Mouse (Mus musculus) CH12.LX (cell line): Measurements from ENCODE around the gene Zfp276. TPM values are rescaled to one million over a fixed set of nuclear protein-coding genes. Genes with fewer than 3 reads are reported as not detected.

Source experiments
- DNase-seq: peaks from one replicate; pipeline ENCODE4 v3.0.0-alpha.2; 2013; ENCODE audit errors: extremely low read depth
- H3K27ac ChIP-seq: 2 replicates; pipeline ENCODE4 v1.5.1; 2012; ENCODE audit warnings: low read depth, mild to moderate bottlenecking, control low read depth, moderate library complexity; ENCODE audit not compliant: insufficient read depth
- H3K27me3 ChIP-seq: replicated peaks from 2 replicates; pipeline ENCODE3; 2012; ENCODE audit warnings: inconsistent platforms
- H3K36me3 ChIP-seq, 2 experiments: replicated peaks in 1 of 2; 2 replicates each; pipeline versions ENCODE3 to v1.6.1; 2012; ENCODE audit warnings: inconsistent platforms in 1 of 2, low read length in 1 of 2, mild to moderate bottlenecking in 1 of 2, mixed read lengths in 1 of 2, moderate library complexity in 1 of 2; ENCODE audit not compliant: control insufficient read depth in 1 of 2, insufficient read depth in 1 of 2
- H3K4me1 ChIP-seq, 2 experiments: 2 replicates each; pipeline ENCODE4 v1.6.1; 2012; ENCODE audit warnings: inconsistent platforms in 1 of 2, moderate library complexity in 1 of 2; ENCODE audit not compliant: insufficient read depth in 2 of 2, control insufficient read depth in 1 of 2
- H3K4me2 ChIP-seq: 2 replicates; pipeline ENCODE4 v1.6.1; 2012; ENCODE audit warnings: low read depth, mild to moderate bottlenecking, control low read depth; ENCODE audit not compliant: poor library complexity, insufficient read depth, severe bottlenecking
- H3K4me3 ChIP-seq, 3 experiments: fragments of 150-350 bp in 1 of 3; sonication (generic) in 1 of 3; replicated peaks in 1 of 3; 2 replicates each; pipeline versions ENCODE3 to v1.5.1; 2011 to 2012; ENCODE audit warnings: low read depth in 2 of 3, low read length in 2 of 3, mild to moderate bottlenecking in 2 of 3, moderate library complexity in 2 of 3, control low read depth in 1 of 3, improper control_type of control experiment in 1 of 3, inconsistent platforms in 1 of 3, mixed read lengths in 1 of 3; ENCODE audit not compliant: poor library complexity in 1 of 3
- H3K79me2 ChIP-seq: replicated peaks from 2 replicates; pipeline ENCODE4 v1.6.1; 2012; ENCODE audit warnings: mild to moderate bottlenecking, moderate library complexity; ENCODE audit not compliant: control insufficient read depth, poor library complexity, insufficient read depth, severe bottlenecking; ENCODE audit errors: extremely low read depth
- H3K9ac ChIP-seq: 2 replicates; pipeline ENCODE4 v1.6.1; 2012; ENCODE audit warnings: low read depth, mild to moderate bottlenecking, control low read depth, moderate library complexity; ENCODE audit not compliant: insufficient read depth
- H3K9me3 ChIP-seq: replicated peaks from 2 replicates; pipeline ENCODE3; 2012; ENCODE audit warnings: low read length, inconsistent platforms, mixed read lengths
- BHLHE40 ChIP-seq: IDR thresholded peaks from 2 replicates; pipeline ENCODE4 v1.6.1; 2011; ENCODE audit warnings: mild to moderate bottlenecking, low read depth, low read length, improper control_type of control experiment
- CHD1 ChIP-seq: IDR thresholded peaks from 2 replicates; pipeline ENCODE4 v1.6.1; 2012; ENCODE audit warnings: low read depth, low read length, improper control_type of control experiment, inconsistent platforms
- CHD2 ChIP-seq: IDR thresholded peaks from 2 replicates; pipeline ENCODE4 v1.6.1; 2011; ENCODE audit warnings: low read length, improper control_type of control experiment
- CTCF ChIP-seq, 2 experiments: IDR thresholded peaks in 1 of 2; conservative IDR thresholded peaks in 1 of 2; 2 replicates each; pipeline ENCODE4 v1.5.1; 2011 to 2012; ENCODE audit warnings: low read depth in 2 of 2, low read length in 2 of 2, improper control_type of control experiment in 1 of 2, inconsistent platforms in 1 of 2, mild to moderate bottlenecking in 1 of 2, moderate library complexity in 1 of 2
- E2F4 ChIP-seq: IDR thresholded peaks from 2 replicates; pipeline ENCODE4 v1.6.1; 2011; ENCODE audit warnings: low read depth, low read length, improper control_type of control experiment; ENCODE audit not compliant: insufficient replicate concordance
- ELF1 ChIP-seq: IDR thresholded peaks from 2 replicates; pipeline ENCODE4 v1.6.1; 2014; ENCODE audit warnings: low read depth, mild to moderate bottlenecking, inconsistent platforms, low read length, improper control_type of control experiment
- EP300 ChIP-seq: IDR thresholded peaks from 2 replicates; pipeline ENCODE4 v1.6.1; 2011; ENCODE audit warnings: low read length, improper control_type of control experiment
- JUN ChIP-seq: IDR thresholded peaks from 2 replicates; pipeline ENCODE4 v1.6.1; 2011; ENCODE audit warnings: low read depth, mild to moderate bottlenecking, low read length, improper control_type of control experiment, moderate library complexity; ENCODE audit not compliant: insufficient read depth
- JUND ChIP-seq: conservative IDR thresholded peaks from 2 replicates; pipeline ENCODE4 v1.6.1; 2011; ENCODE audit warnings: low read depth, low read length, improper control_type of control experiment
- KAT2A ChIP-seq: IDR thresholded peaks from 2 replicates; pipeline ENCODE4 v1.6.1; 2012; ENCODE audit warnings: low read length, improper control_type of control experiment, inconsistent platforms; ENCODE audit not compliant: insufficient replicate concordance
- MAFK ChIP-seq: IDR thresholded peaks from 2 replicates; pipeline ENCODE4 v1.6.1; 2011; ENCODE audit warnings: low read length, improper control_type of control experiment; ENCODE audit not compliant: insufficient replicate concordance
- MAX ChIP-seq: IDR thresholded peaks from 2 replicates; pipeline ENCODE4 v1.6.1; 2011; ENCODE audit warnings: low read length, improper control_type of control experiment
- NRF1 ChIP-seq: IDR thresholded peaks from 2 replicates; pipeline ENCODE4 v1.6.1; 2014; ENCODE audit warnings: low read depth, mild to moderate bottlenecking, inconsistent platforms, low read length, improper control_type of control experiment, moderate library complexity
- POLR2A ChIP-seq: IDR thresholded peaks from 2 replicates; pipeline ENCODE4 v1.6.1; 2011; ENCODE audit warnings: low read depth, mild to moderate bottlenecking, improper control_type of control experiment, low read length
- RCOR1 ChIP-seq: conservative IDR thresholded peaks from 2 replicates; pipeline ENCODE4 v1.6.1; 2012; ENCODE audit warnings: low read depth, mild to moderate bottlenecking, inconsistent platforms, low read length, improper control_type of control experiment
- SIN3A ChIP-seq: IDR thresholded peaks from 2 replicates; pipeline ENCODE4 v1.6.1; 2012; ENCODE audit warnings: low read length, improper control_type of control experiment, inconsistent platforms
- SMC3 ChIP-seq: IDR thresholded peaks from 2 replicates; pipeline ENCODE4 v1.6.1; 2011; ENCODE audit warnings: low read depth, low read length, improper control_type of control experiment
- TBP ChIP-seq: conservative IDR thresholded peaks from 2 replicates; pipeline ENCODE4 v1.6.1; 2011; ENCODE audit warnings: low read depth, low read length, improper control_type of control experiment
- UBTF ChIP-seq: IDR thresholded peaks from 2 replicates; pipeline ENCODE4 v1.6.1; 2012; ENCODE audit warnings: low read depth, mild to moderate bottlenecking, inconsistent platforms, low read length, improper control_type of control experiment, moderate library complexity
- USF1 ChIP-seq: IDR thresholded peaks from 2 replicates; pipeline ENCODE4 v1.6.1; 2014; ENCODE audit warnings: low read depth, mild to moderate bottlenecking, inconsistent platforms, low read length, improper control_type of control experiment
- ZC3H11A ChIP-seq: IDR thresholded peaks from 2 replicates; pipeline ENCODE4 v1.6.1; 2012; ENCODE audit warnings: low read depth, mild to moderate bottlenecking, inconsistent platforms, low read length, improper control_type of control experiment
- ZMIZ1 ChIP-seq: IDR thresholded peaks from 2 replicates; pipeline ENCODE4 v1.6.1; 2012; ENCODE audit warnings: low read depth, mild to moderate bottlenecking, inconsistent platforms, low read length, improper control_type of control experiment
- ZNF384 ChIP-seq: IDR thresholded peaks from 2 replicates; pipeline ENCODE4 v1.6.1; 2012; ENCODE audit warnings: low read depth, low read length, improper control_type of control experiment, inconsistent platforms
- dilution Hi-C: fragments of 300-500 bp; cut with MboI; formaldehyde crosslinking; loops from 2 replicates; pipeline ENCODE4 v1.14.3; 2020; ENCODE audit warnings: low sequenced_read_pairs; ENCODE audit not compliant: extremely low pct_unique_long_range_greater_than_20kb, extremely low pct_ligation_motif_present
- in situ Hi-C: fragments of 300-500 bp; cut with MboI; formaldehyde crosslinking; loops from 3 replicates; pipeline ENCODE4 v1.14.3; 2019; ENCODE audit warnings: low sequenced_read_pairs, low pct_ligation_motif_present, low pct_unique_long_range_greater_than_20kb, mixed read lengths
- polyA plus RNA-seq: library from polyadenylated mRNA; unstranded; fragments of >175 nt; gene quantifications from 2 replicates; pipeline ENCODE4 v1.2.1, GENCODE M21; 2012; ENCODE audit warnings: low read depth; ENCODE audit not compliant: insufficient read length
- total RNA-seq, 2 experiments: library from RNA; depleted of rRNA; stranded (reverse); fragments of 300-350 nt in 1 of 2; fragments of >200 nt in 1 of 2; gene quantifications; 2 replicates each; pipeline ENCODE4 v1.2.3; 2012 to 2014

Zfp276 gene
- total and polyA plus RNA-seq, 3 experiments, result 5.5 to 10.2 (median 8.7) TPM

GRCm38 (mm10) chr8:123247748-123248147 is 6.2 kb upstream of the Zfp276 start:
- H3K36me3 ChIP-seq, result peaks cover 43 to 86% of the 10 kb centered on the region in 2 experiments
- TF ChIP-seq USF1 (no peak), SMC3 (no peak), ELF1 (no peak), KAT2A (no peak), ZMIZ1 (no peak), NRF1 (no peak), MAX (no peak), ZC3H11A (no peak), UBTF (no peak), E2F4 (no peak), BHLHE40 (no peak), RCOR1 (no peak), EP300 (no peak), CTCF (conservative IDR thresholded peaks at IDR 0.05 in 1 of 2, IDR thresholded peaks at IDR 0.05 in 1 of 2; ENCODE audit: low read depth in 2 of 2, low read length in 2 of 2) (no peak), CHD2 (no peak), ZNF384 (no peak)
- TF ChIP-seq, all 38 proteins: peak for 0
- Histone ChIP-seq H3K4me3 (no peak overlapping the region), H3K9me3 (no peaks in the 10 kb centered on the region), H3K9ac (no peak overlapping the region), H3K27me3 (no peaks in the 10 kb centered on the region), H3K27ac (no peak overlapping the region), H3K4me2 (no peak overlapping the region), H3K4me1 (peaks cover 5 to 34% of the 10 kb centered on the region in 2 experiments), H3K79me2 (no peaks in the 10 kb centered on the region)
- in situ Hi-C loops (loop anchor here (5.0 kb wide), 1 partner anchor 40 kb away; no protein-coding TSS in a partner anchor), dilution Hi-C loops (no loop called here)
- DNase-seq, result no peak

GRCm38 (mm10) chr8:123248596-123248995 is 5.4 kb upstream of the Zfp276 start:
- in situ Hi-C loops (loop anchor here (5.0 kb wide), 1 partner anchor 39 kb away; no protein-coding TSS in a partner anchor), dilution Hi-C loops (no loop called here)

More at GRCm38 (mm10) chr8:123248596-123248995, 5.4 kb upstream of the Zfp276 start:
- peaks cover 42 to 77% of the 10 kb centered on the region in 2 experiments for H3K36me3 ChIP-seq
- no peak overlapping the region for H3K4me2 ChIP-seq
- no peaks in the 10 kb centered on the region for H3K27me3 ChIP-seq
- no peak overlapping the region for H3K4me3 ChIP-seq
- no peak for TF ChIP-seq MAFK
- TF ChIP-seq BHLHE40, result no peak
- TF ChIP-seq JUND, result no peak
- TF ChIP-seq RCOR1, result no peak
- TF ChIP-seq CHD1, result no peak
- TF ChIP-seq POLR2A, result no peak
- TF ChIP-seq ZC3H11A, result no peak
- TF ChIP-seq TBP, result no peak
- no peak for TF ChIP-seq JUN
- no peak for TF ChIP-seq UBTF
- no peak for TF ChIP-seq SIN3A
- peaks cover 5 to 40% of the 10 kb centered on the region in 2 experiments for H3K4me1 ChIP-seq
- no peaks in the 10 kb centered on the region for H3K9me3 ChIP-seq
- no peaks in the 10 kb centered on the region for H3K79me2 ChIP-seq
- no peak for DNase-seq
- no peak overlapping the region for H3K9ac ChIP-seq
- H3K27ac ChIP-seq, result no peak overlapping the region
